Mouse (Mus musculus): ENCODE data around the gene Phgr1. TPM values are rescaled to one million over a fixed set of nuclear protein-coding genes. Genes with fewer than 3 reads are reported as not detected.

The Phgr1 gene
- not detected for total RNA-seq (2021)
- polyA plus RNA-seq (2012; rRNA removed), result not detected in 2 replicates
- long read RNA-seq, result 0 reads

GRCm38 (mm10) chr2:118772158-118772874, at the start of gene Phgr1:
TSS of gene Phgr1 (plus strand) at chr2:118772769.
- intact Hi-C loops (cut with DNase I), result no loop called here
- no peak for DNase-seq
- H3K79me2 ChIP-seq (replicated peaks; ENCODE audit: control insufficient read depth, insufficient read depth, low read length), result no peaks in the 10 kb centered on the region

GRCm38 (mm10) chr2:118723693-118724486, 48.7 kb upstream of the Phgr1 start:
- H3K36me3 ChIP-seq (ENCODE audit: control insufficient read depth, insufficient read depth, low read length), result no peaks in the 10 kb centered on the region
- H3K79me2 ChIP-seq (replicated peaks; ENCODE audit: control insufficient read depth, insufficient read depth, low read length), result no peaks in the 10 kb centered on the region
- no peaks in the 10 kb centered on the region for H3K27me3 ChIP-seq (ENCODE audit: control insufficient read depth, insufficient read depth, low read length)
- no peaks in the 10 kb centered on the region for H3K4me1 ChIP-seq (ENCODE audit: control insufficient read depth, insufficient read depth, low read length)
- no peak overlapping the region for H3K9ac ChIP-seq (ENCODE audit: low read depth, low read length)
- no peak for TF ChIP-seq EP300 (IDR thresholded peaks at IDR 0.05; ENCODE audit: insufficient read depth, low read depth, low read length)
- no peak for TF ChIP-seq POLR2A (IDR thresholded peaks at IDR 0.05; ENCODE audit: insufficient read depth, low read depth, low read length)
- TF ChIP-seq CTCF (IDR thresholded peaks at IDR 0.05), result no peak
- no peak overlapping the region for H3K4me3 ChIP-seq
- DNase-seq, result no peak
- WGBS, result 72% methylated on average over 15 of the region's 15 CpGs
- no peak overlapping the region for H3K27ac ChIP-seq
- intact Hi-C loops (cut with DNase I), result no loop called here

More at GRCm38 (mm10) chr2:118772158-118772874, at the start of gene Phgr1:
- Histone ChIP-seq H3K9ac (ENCODE audit: low read depth, low read length) (no peak within 1 kb of the TSS), H3K27ac (no peak within 1 kb of the TSS), H3K4me3 (no peak within 1 kb of the TSS), H3K27me3 (ENCODE audit: control insufficient read depth, insufficient read depth, low read length) (no peaks in the 10 kb centered on the region), H3K36me3 (ENCODE audit: control insufficient read depth, insufficient read depth, low read length) (no peaks in the 10 kb centered on the region), H3K4me1 (ENCODE audit: control insufficient read depth, insufficient read depth, low read length) (peaks cover 2% of the 10 kb centered on the region; the same call in 1 of the 2 replicates)
- TF ChIP-seq POLR2A (IDR thresholded peaks at IDR 0.05; ENCODE audit: insufficient read depth, low read depth, low read length) (no peak), CTCF (IDR thresholded peaks at IDR 0.05) (no peak), EP300 (IDR thresholded peaks at IDR 0.05; ENCODE audit: insufficient read depth, low read depth, low read length) (no peak)
- WGBS, result 79% methylated on average over 6 of the region's 6 CpGs

GRCm38 (mm10) chr2:118725511-118725910, 47.1 kb upstream of the Phgr1 start:
- H3K27ac ChIP-seq, result no peak overlapping the region
- no peaks in the 10 kb centered on the region for H3K4me1 ChIP-seq (ENCODE audit: control insufficient read depth, insufficient read depth, low read length)
- H3K36me3 ChIP-seq (ENCODE audit: control insufficient read depth, insufficient read depth, low read length), result no peaks in the 10 kb centered on the region
- DNase-seq, result peak in 1 of 2 experiments; percentile 7
- WGBS, result 85% methylated on average over 4 of the region's 4 CpGs
- no peaks in the 10 kb centered on the region for H3K79me2 ChIP-seq (replicated peaks; ENCODE audit: control insufficient read depth, insufficient read depth, low read length)
- H3K27me3 ChIP-seq (ENCODE audit: control insufficient read depth, insufficient read depth, low read length), result no peaks in the 10 kb centered on the region
- no peak overlapping the region for H3K4me3 ChIP-seq
- no peak for TF ChIP-seq POLR2A (IDR thresholded peaks at IDR 0.05; ENCODE audit: insufficient read depth, low read depth, low read length)
- no peak for TF ChIP-seq EP300 (IDR thresholded peaks at IDR 0.05; ENCODE audit: insufficient read depth, low read depth, low read length)
- TF ChIP-seq CTCF (IDR thresholded peaks at IDR 0.05), result no peak
- H3K9ac ChIP-seq (ENCODE audit: low read depth, low read length), result no peak overlapping the region
- intact Hi-C loops (cut with DNase I), result no loop called here

- no peaks in the 10 kb centered on the region for H3K4me1 ChIP-seq (ENCODE audit: control insufficient read depth, insufficient read depth, low read length)
- H3K27me3 ChIP-seq (ENCODE audit: control insufficient read depth, insufficient read depth, low read length), result no peaks in the 10 kb centered on the region
- TF ChIP-seq POLR2A (IDR thresholded peaks at IDR 0.05; ENCODE audit: insufficient read depth, low read depth, low read length) (no peak), CTCF (IDR thresholded peaks at IDR 0.05) (no peak), EP300 (IDR thresholded peaks at IDR 0.05; ENCODE audit: insufficient read depth, low read depth, low read length) (no peak)
- H3K4me3 ChIP-seq, result no peak overlapping the region
- WGBS, result 92% methylated on average over 2 of the region's 2 CpGs
- H3K36me3 ChIP-seq (ENCODE audit: control insufficient read depth, insufficient read depth, low read length), result no peaks in the 10 kb centered on the region
- peak in 1 of 2 experiments; percentile 10 for DNase-seq
- no peaks in the 10 kb centered on the region for H3K79me2 ChIP-seq (replicated peaks; ENCODE audit: control insufficient read depth, insufficient read depth, low read length)
- intact Hi-C loops (cut with DNase I), result no loop called here
- H3K27ac ChIP-seq, result no peak overlapping the region
- H3K9ac ChIP-seq (ENCODE audit: low read depth, low read length), result no peak overlapping the region
These were observed 45.7 kb upstream of the Phgr1 start for GRCm38 (mm10) chr2:118726873-118727272.

- intact Hi-C loops (cut with DNase I), result no loop called here
- no peaks in the 10 kb centered on the region for H3K36me3 ChIP-seq (ENCODE audit: control insufficient read depth, insufficient read depth, low read length)
- TF ChIP-seq CTCF (IDR thresholded peaks at IDR 0.05) (no peak), POLR2A (IDR thresholded peaks at IDR 0.05; ENCODE audit: insufficient read depth, low read depth, low read length) (no peak), EP300 (IDR thresholded peaks at IDR 0.05; ENCODE audit: insufficient read depth, low read depth, low read length) (no peak)
- no peak overlapping the region for H3K9ac ChIP-seq (ENCODE audit: low read depth, low read length)
- no peak overlapping the region for H3K4me3 ChIP-seq
- WGBS, result 40% methylated on average over 9 of the region's 9 CpGs
- no peaks in the 10 kb centered on the region for H3K79me2 ChIP-seq (replicated peaks; ENCODE audit: control insufficient read depth, insufficient read depth, low read length)
- H3K27me3 ChIP-seq (ENCODE audit: control insufficient read depth, insufficient read depth, low read length), result no peaks in the 10 kb centered on the region
- DNase-seq, result no peak
- no peak overlapping the region for H3K27ac ChIP-seq
- no peaks in the 10 kb centered on the region for H3K4me1 ChIP-seq (ENCODE audit: control insufficient read depth, insufficient read depth, low read length)
These were observed 44.7 kb upstream of the Phgr1 start for GRCm38 (mm10) chr2:118727911-118728310.

GRCm38 (mm10) chr2:118728337-118728736, 44.2 kb upstream of the Phgr1 start, which contains the start of gene Plcb2:
TSS of gene Plcb2 (minus strand) at chr2:118728438.
- Histone ChIP-seq H3K27me3 (ENCODE audit: control insufficient read depth, insufficient read depth, low read length) (no peaks in the 10 kb centered on the region), H3K27ac (no peak within 1 kb of the TSS), H3K79me2 (replicated peaks; ENCODE audit: control insufficient read depth, insufficient read depth, low read length) (no peaks in the 10 kb centered on the region), H3K36me3 (ENCODE audit: control insufficient read depth, insufficient read depth, low read length) (no peaks in the 10 kb centered on the region), H3K4me1 (ENCODE audit: control insufficient read depth, insufficient read depth, low read length) (no peaks in the 10 kb centered on the region), H3K9ac (ENCODE audit: low read depth, low read length) (no peak within 1 kb of the TSS), H3K4me3 (no peak within 1 kb of the TSS)
- TF ChIP-seq CTCF (IDR thresholded peaks at IDR 0.05) (no peak), EP300 (IDR thresholded peaks at IDR 0.05; ENCODE audit: insufficient read depth, low read depth, low read length) (no peak), POLR2A (IDR thresholded peaks at IDR 0.05; ENCODE audit: insufficient read depth, low read depth, low read length) (no peak)
- intact Hi-C loops (cut with DNase I), result no loop called here
- 27% methylated on average over 7 of the region's 7 CpGs for WGBS
- peak; percentile 40 to 52 for DNase-seq

Measured in heart, adult 2 months (tissue).